Mouse (Mus musculus) neural tube, embryonic 15.5 days (tissue): ENCODE measurements around the gene 9130213A22Rik. TPM values are rescaled to one million over a fixed set of nuclear protein-coding genes. Genes with fewer than 3 reads are reported as not detected.
A peak's percentile ranks its signal among the peaks of the same experiment; 100 is the strongest.
"Not testable (repeated sequence)": the region's sequence is repeated elsewhere in the genome, so short reads cannot be mapped to it uniquely, and the experiment has no call there.

Source experiments
- ATAC-seq: fragments of 200-750 bp; cut with Nextera tagmentation; 2 replicates; pipeline ENCODE4 v1.8.0; 2017; ENCODE audit warnings: mild to moderate bottlenecking, moderate TSS enrichment, moderate library complexity; ENCODE audit not compliant: low FRiP score
- H3K27ac ChIP-seq: fragments of 300-500 bp; sonication (generic); replicated peaks from 2 replicates; pipeline ENCODE4 v1.5.1; 2015; ENCODE audit warnings: mild to moderate bottlenecking, inconsistent platforms
- H3K27me3 ChIP-seq: fragments of 300-500 bp; sonication (generic); replicated peaks from 2 replicates; pipeline ENCODE4 v1.6.1; 2015; ENCODE audit warnings: inconsistent platforms
- H3K36me3 ChIP-seq: fragments of 300-500 bp; sonication (generic); 2 replicates; pipeline ENCODE4 v1.6.1; 2015; ENCODE audit warnings: inconsistent platforms
- H3K4me1 ChIP-seq: fragments of 300-500 bp; sonication (generic); 2 replicates; pipeline ENCODE4 v1.6.1; 2015; ENCODE audit warnings: inconsistent platforms
- H3K4me2 ChIP-seq: fragments of 300-500 bp; sonication (generic); 2 replicates; pipeline ENCODE4 v1.6.1; 2015; ENCODE audit warnings: inconsistent platforms, mild to moderate bottlenecking, moderate library complexity
- H3K4me3 ChIP-seq: fragments of 300-500 bp; sonication (generic); replicated peaks from 2 replicates; pipeline ENCODE4 v1.5.1; 2015; ENCODE audit warnings: mild to moderate bottlenecking, inconsistent platforms
- H3K9ac ChIP-seq: fragments of 300-500 bp; sonication (generic); replicated peaks from 2 replicates; pipeline ENCODE4 v1.6.1; 2015; ENCODE audit warnings: mild to moderate bottlenecking, inconsistent platforms
- H3K9me3 ChIP-seq: fragments of 300-500 bp; sonication (generic); replicated peaks from 2 replicates; pipeline ENCODE4 v1.6.1; 2016; ENCODE audit warnings: inconsistent platforms
- WGBS: fragments of 180-500 bp; shearing (Covaris S2); methylation state at CpG from one replicate; pipeline ENCODE4 v1.1.7; 2015; ENCODE audit warnings: mixed read lengths; 5-methylcytosine and 5-hydroxymethylcytosine counted together
- polyA plus RNA-seq: library from polyadenylated mRNA; unstranded; fragments of >200 nt; fragmentation: Nextera tagmentation; extraction: Ambion mirVana; gene quantifications from 2 replicates; pipeline ENCODE4 v1.2.1, GENCODE M21; 2015

9130213A22Rik gene
- polyA plus RNA-seq, 1 experiment from 2014 or later: 0.63 TPM

- Histone ChIP-seq H3K4me2 (peak overlapping the region; percentile 95), H3K9me3 (no peaks in the 10 kb centered on the region), H3K4me3 (peak overlapping the region; percentile 50), H3K9ac (peak overlapping the region; percentile 46), H3K27me3 (no peaks in the 10 kb centered on the region), H3K27ac (peak overlapping the region; percentile 84), H3K4me1 (peaks cover 78% of the 10 kb centered on the region), H3K36me3 (peaks cover 20% of the 10 kb centered on the region)
- 15% methylated on average over 9 of the region's 9 CpGs for WGBS
- ATAC-seq: no peak
Observed at GRCm38 (mm10) chr11:69096360-69096986, 25.9 kb downstream of the 9130213A22Rik start.

GRCm38 (mm10) chr11:69095511-69096231 is 26.7 kb downstream of the 9130213A22Rik start:
- no peaks in the 10 kb centered on the region for H3K9me3 ChIP-seq
- peaks cover 21% of the 10 kb centered on the region for H3K36me3 ChIP-seq
- H3K4me1 ChIP-seq: peaks cover 79% of the 10 kb centered on the region
- peak overlapping the region; percentile 81 for H3K27ac ChIP-seq
- no peaks in the 10 kb centered on the region for H3K27me3 ChIP-seq
- no peak for ATAC-seq
- 2% methylated on average over 27 of the region's 27 CpGs for WGBS
- H3K9ac ChIP-seq: peak overlapping the region; percentile 46
- peak overlapping the region; percentile 50 for H3K4me3 ChIP-seq
- H3K4me2 ChIP-seq: peak overlapping the region; percentile 95

- under 1% methylated on average over 37 of the region's 37 CpGs for WGBS
Observed at GRCm38 (mm10) chr11:69094697-69095429, 27.5 kb downstream of the 9130213A22Rik start, which contains the start of gene Per1. TSS of gene Per1 (plus strand) at chr11:69095217.

GRCm38 (mm10) chr11:69093856-69094255 is 28.5 kb downstream of the 9130213A22Rik start:
- WGBS: 87% methylated on average over 7 of the region's 7 CpGs
- H3K36me3 ChIP-seq: peaks cover 29% of the 10 kb centered on the region
- not testable (repeated sequence) for ATAC-seq, H3K9ac ChIP-seq, H3K4me2 ChIP-seq, H3K4me3 ChIP-seq, H3K9me3 ChIP-seq, H3K27me3 ChIP-seq
- H3K4me1 ChIP-seq: peaks cover 79% of the 10 kb centered on the region
- H3K27ac ChIP-seq: peak overlapping the region; percentile 91; the same call in 1 of the 2 replicates

More at GRCm38 (mm10) chr11:69094697-69095429, 27.5 kb downstream of the 9130213A22Rik start, which contains the start of gene Per1:
- peaks cover 26% of the 10 kb centered on the region for H3K36me3 ChIP-seq
- H3K27ac ChIP-seq: peak within 1 kb of the TSS; percentile 91
- H3K4me1 ChIP-seq: peaks cover 79% of the 10 kb centered on the region
- H3K9me3 ChIP-seq: no peaks in the 10 kb centered on the region
- H3K4me3 ChIP-seq: peak within 1 kb of the TSS; percentile 50
- H3K4me2 ChIP-seq: peak within 1 kb of the TSS; percentile 95
- ATAC-seq: peak; percentile 94
- H3K9ac ChIP-seq: peak within 1 kb of the TSS; percentile 46
- no peaks in the 10 kb centered on the region for H3K27me3 ChIP-seq

GRCm38 (mm10) chr11:69092871-69093270 is 29.5 kb downstream of the 9130213A22Rik start:
- H3K4me2 ChIP-seq: no peak overlapping the region
- peaks cover 29% of the 10 kb centered on the region for H3K36me3 ChIP-seq
- no peak overlapping the region for H3K4me3 ChIP-seq
- 88% methylated on average over 4 of the region's 4 CpGs for WGBS
- peaks cover 73% of the 10 kb centered on the region for H3K4me1 ChIP-seq
- no peak overlapping the region for H3K9ac ChIP-seq
- no peaks in the 10 kb centered on the region for H3K27me3 ChIP-seq
- ATAC-seq: no peak
- H3K27ac ChIP-seq: no peak overlapping the region
- H3K9me3 ChIP-seq: no peaks in the 10 kb centered on the region

- no peak for ATAC-seq
Observed at GRCm38 (mm10) chr11:69092386-69092751, 30.0 kb downstream of the 9130213A22Rik start.

GRCm38 (mm10) chr11:69091566-69092385 is 30.6 kb downstream of the 9130213A22Rik start:
- Histone ChIP-seq H3K27ac (no peak overlapping the region), H3K9ac (no peak overlapping the region)

More at GRCm38 (mm10) chr11:69092386-69092751, 30.0 kb downstream of the 9130213A22Rik start:
- no peaks in the 10 kb centered on the region for H3K9me3 ChIP-seq
- 2% methylated on average over 3 of the region's 3 CpGs for WGBS
- H3K4me3 ChIP-seq: no peak overlapping the region
- no peak overlapping the region for H3K27ac ChIP-seq
- H3K4me1 ChIP-seq: peaks cover 73% of the 10 kb centered on the region
- no peak overlapping the region for H3K4me2 ChIP-seq
- peaks cover 29% of the 10 kb centered on the region for H3K36me3 ChIP-seq
- no peaks in the 10 kb centered on the region for H3K27me3 ChIP-seq
- H3K9ac ChIP-seq: no peak overlapping the region

GRCm38 (mm10) chr11:69090367-69090766 is 32.0 kb downstream of the 9130213A22Rik start:
- Histone ChIP-seq H3K27ac (peak overlapping the region; percentile 95; the same call in 1 of the 2 replicates), H3K9ac (peak overlapping the region; percentile 100; the same call in 1 of the 2 replicates), H3K4me1 (peaks cover 57% of the 10 kb centered on the region), H3K27me3 (no peaks in the 10 kb centered on the region), H3K4me2 (peak overlapping the region; percentile 94), H3K9me3 (no peaks in the 10 kb centered on the region), H3K36me3 (peaks cover 29% of the 10 kb centered on the region), H3K4me3 (peak overlapping the region; percentile 72; the same call in 1 of the 2 replicates)
- no peak for ATAC-seq
- WGBS: 49% methylated on average over 6 of the region's 6 CpGs

More at GRCm38 (mm10) chr11:69091566-69092385, 30.6 kb downstream of the 9130213A22Rik start:
- Histone ChIP-seq H3K9me3 (no peaks in the 10 kb centered on the region), H3K27me3 (no peaks in the 10 kb centered on the region), H3K4me1 (peaks cover 70% of the 10 kb centered on the region), H3K4me2 (no peak overlapping the region), H3K36me3 (peaks cover 29% of the 10 kb centered on the region), H3K4me3 (no peak overlapping the region)
- 69% methylated on average over 7 of the region's 7 CpGs for WGBS
- no peak for ATAC-seq

- 88% methylated on average over 12 of the region's 12 CpGs for WGBS
- H3K9ac ChIP-seq: peak overlapping the region; percentile 100
- no peaks in the 10 kb centered on the region for H3K27me3 ChIP-seq
- peaks cover 55% of the 10 kb centered on the region for H3K4me1 ChIP-seq
- peak overlapping the region; percentile 94 for H3K4me2 ChIP-seq
- peak overlapping the region; percentile 72 for H3K4me3 ChIP-seq
- H3K27ac ChIP-seq: peak overlapping the region; percentile 95
- peaks cover 29% of the 10 kb centered on the region for H3K36me3 ChIP-seq
- ATAC-seq: no peak
- no peaks in the 10 kb centered on the region for H3K9me3 ChIP-seq
Observed at GRCm38 (mm10) chr11:69089616-69090290, 32.6 kb downstream of the 9130213A22Rik start.

- H3K27ac ChIP-seq: peak overlapping the region; percentile 95
- H3K4me2 ChIP-seq: peak overlapping the region; percentile 94
- 10% methylated on average over 25 of the region's 25 CpGs for WGBS
- no peaks in the 10 kb centered on the region for H3K9me3 ChIP-seq
- peak; percentile 17; the same call in 1 of the 2 replicates for ATAC-seq
- peak overlapping the region; percentile 72 for H3K4me3 ChIP-seq
- H3K27me3 ChIP-seq: no peaks in the 10 kb centered on the region
- peaks cover 29% of the 10 kb centered on the region for H3K36me3 ChIP-seq
- H3K9ac ChIP-seq: peak overlapping the region; percentile 100
- H3K4me1 ChIP-seq: peaks cover 49% of the 10 kb centered on the region
Observed at GRCm38 (mm10) chr11:69088856-69089615, 33.4 kb downstream of the 9130213A22Rik start.
